Mouse (Mus musculus) hindbrain, embryonic 15.5 days (tissue): ENCODE data around the gene Cd151. TPM values are rescaled to one million over a fixed set of nuclear protein-coding genes. Genes with fewer than 3 reads are reported as not detected.

Experiments
- ATAC-seq: fragments of 200-750 bp; cut with Nextera tagmentation; 2 replicates; pipeline ENCODE4 v1.8.0; 2017; ENCODE audit warnings: low read depth, moderate number of reproducible peaks, moderate TSS enrichment; ENCODE audit not compliant: low FRiP score
- H3K27ac ChIP-seq: fragments of 300-500 bp; sonication (generic); replicated peaks from 2 replicates; pipeline ENCODE4 v1.5.1; 2015; ENCODE audit warnings: mild to moderate bottlenecking, inconsistent platforms
- H3K27me3 ChIP-seq: fragments of 300-500 bp; sonication (generic); 2 replicates; pipeline ENCODE4 v1.6.1; 2015; ENCODE audit warnings: control low read depth, inconsistent platforms
- H3K36me3 ChIP-seq: fragments of 300-500 bp; sonication (generic); 2 replicates; pipeline ENCODE4 v1.6.1; 2015; ENCODE audit warnings: control low read depth, inconsistent platforms
- H3K4me1 ChIP-seq: fragments of 300-500 bp; sonication (generic); replicated peaks from 2 replicates; pipeline ENCODE4 v1.6.1; 2015; ENCODE audit warnings: control low read depth, inconsistent platforms
- H3K4me2 ChIP-seq: fragments of 300-500 bp; sonication (generic); 2 replicates; pipeline ENCODE4 v1.6.1; 2015; ENCODE audit warnings: moderate library complexity, mild to moderate bottlenecking, inconsistent platforms
- H3K4me3 ChIP-seq: fragments of 300-500 bp; sonication (generic); 2 replicates; pipeline ENCODE4 v1.5.1; 2015; ENCODE audit warnings: mild to moderate bottlenecking, inconsistent platforms
- H3K9ac ChIP-seq: fragments of 300-500 bp; sonication (generic); 2 replicates; pipeline ENCODE4 v1.6.1; 2015; ENCODE audit warnings: inconsistent platforms
- H3K9me3 ChIP-seq: fragments of 300-500 bp; sonication (generic); 2 replicates; pipeline ENCODE4 v1.6.1; 2016; ENCODE audit warnings: control low read depth, inconsistent platforms
- WGBS: fragments of 180-500 bp; shearing (Covaris S2); methylation state at CpG from one replicate; pipeline ENCODE4 v1.1.7; 2015; 5-methylcytosine and 5-hydroxymethylcytosine counted together
- polyA plus RNA-seq: library from polyadenylated mRNA; unstranded; fragments of >200 nt; fragmentation: Nextera tagmentation; extraction: Ambion mirVana; gene quantifications from 2 replicates; pipeline ENCODE4 v1.2.1, GENCODE M21; 2015

Gene Cd151
- polyA plus RNA-seq, 1 experiment from 2014 or later, result 20.7 TPM

GRCm38 (mm10) chr7:141481498-141482401, 14.6 kb downstream of the Cd151 start:
- no peaks in the 10 kb centered on the region for H3K9me3 ChIP-seq
- H3K4me3 ChIP-seq, result peak overlapping the region; percentile 75
- H3K4me2 ChIP-seq, result peak overlapping the region; percentile 93
- H3K4me1 ChIP-seq, result peaks cover 61% of the 10 kb centered on the region
- H3K27ac ChIP-seq, result peak overlapping the region; percentile 82
- peak; percentile 63 for ATAC-seq
- no peaks in the 10 kb centered on the region for H3K27me3 ChIP-seq
- peak overlapping the region; percentile 71 for H3K9ac ChIP-seq
- no peaks in the 10 kb centered on the region for H3K36me3 ChIP-seq
- WGBS, result under 1% methylated on average over 81 of the region's 81 CpGs

- Histone ChIP-seq H3K4me1 (peaks cover 68% of the 10 kb centered on the region), H3K36me3 (no peaks in the 10 kb centered on the region)
Observed at GRCm38 (mm10) chr7:141482531-141483024, 15.4 kb downstream of the Cd151 start.

GRCm38 (mm10) chr7:141483114-141483653, 16.0 kb downstream of the Cd151 start:
- H3K4me2 ChIP-seq, result peak overlapping the region; percentile 93
- H3K9ac ChIP-seq, result no peak overlapping the region
- H3K9me3 ChIP-seq, result no peaks in the 10 kb centered on the region
- no peaks in the 10 kb centered on the region for H3K36me3 ChIP-seq
- H3K4me1 ChIP-seq, result peaks cover 68% of the 10 kb centered on the region
- H3K27me3 ChIP-seq, result no peaks in the 10 kb centered on the region
- H3K4me3 ChIP-seq, result peak overlapping the region; percentile 75
- no peak; the same call in 1 of the 2 replicates for ATAC-seq
- 81% methylated on average over 6 of the region's 6 CpGs for WGBS
- no peak overlapping the region for H3K27ac ChIP-seq

More at GRCm38 (mm10) chr7:141482531-141483024, 15.4 kb downstream of the Cd151 start:
- Histone ChIP-seq H3K27ac (peak overlapping the region; percentile 82), H3K9ac (peak overlapping the region; percentile 71), H3K27me3 (no peaks in the 10 kb centered on the region), H3K4me3 (peak overlapping the region; percentile 75), H3K9me3 (no peaks in the 10 kb centered on the region), H3K4me2 (peak overlapping the region; percentile 93)
- WGBS, result 4% methylated on average over 11 of the region's 11 CpGs
- peak; percentile 20; the same call in 1 of the 2 replicates for ATAC-seq

GRCm38 (mm10) chr7:141484186-141485120, 17.3 kb downstream of the Cd151 start:
- H3K4me3 ChIP-seq, result no peak overlapping the region
- H3K9me3 ChIP-seq, result no peaks in the 10 kb centered on the region
- H3K27ac ChIP-seq, result no peak overlapping the region
- no peak overlapping the region for H3K9ac ChIP-seq
- WGBS, result 63% methylated on average over 5 of the region's 5 CpGs
- no peaks in the 10 kb centered on the region for H3K36me3 ChIP-seq
- H3K27me3 ChIP-seq, result no peaks in the 10 kb centered on the region
- peak overlapping the region; percentile 93 for H3K4me2 ChIP-seq
- no peak for ATAC-seq
- peaks cover 68% of the 10 kb centered on the region for H3K4me1 ChIP-seq

GRCm38 (mm10) chr7:141485186-141485585, 18.0 kb downstream of the Cd151 start:
- WGBS, result 82% methylated on average over 2 of the region's 2 CpGs
- H3K4me2 ChIP-seq, result no peak overlapping the region
- H3K9me3 ChIP-seq, result no peaks in the 10 kb centered on the region
- H3K4me3 ChIP-seq, result no peak overlapping the region
- no peak overlapping the region for H3K27ac ChIP-seq
- H3K27me3 ChIP-seq, result no peaks in the 10 kb centered on the region
- H3K4me1 ChIP-seq, result peaks cover 68% of the 10 kb centered on the region
- no peak overlapping the region for H3K9ac ChIP-seq
- ATAC-seq, result no peak
- no peaks in the 10 kb centered on the region for H3K36me3 ChIP-seq

- no peaks in the 10 kb centered on the region for H3K36me3 ChIP-seq
Observed at GRCm38 (mm10) chr7:141485606-141486005, 18.4 kb downstream of the Cd151 start.

GRCm38 (mm10) chr7:141486239-141486638, 19.0 kb downstream of the Cd151 start:
- H3K4me1 ChIP-seq, result peaks cover 59% of the 10 kb centered on the region
- ATAC-seq, result no peak
- H3K27me3 ChIP-seq, result no peaks in the 10 kb centered on the region
- H3K4me2 ChIP-seq, result no peak overlapping the region
- H3K9ac ChIP-seq, result no peak overlapping the region
- H3K4me3 ChIP-seq, result no peak overlapping the region
- H3K27ac ChIP-seq, result no peak overlapping the region
- 78% methylated on average over 1 of the region's 1 CpGs for WGBS
- no peaks in the 10 kb centered on the region for H3K9me3 ChIP-seq
- no peaks in the 10 kb centered on the region for H3K36me3 ChIP-seq

More at GRCm38 (mm10) chr7:141485606-141486005, 18.4 kb downstream of the Cd151 start:
- ATAC-seq, result no peak
- Histone ChIP-seq H3K27me3 (no peaks in the 10 kb centered on the region), H3K4me3 (no peak overlapping the region), H3K9ac (no peak overlapping the region), H3K4me1 (peaks cover 65% of the 10 kb centered on the region), H3K4me2 (no peak overlapping the region), H3K9me3 (no peaks in the 10 kb centered on the region), H3K27ac (no peak overlapping the region)
- 83% methylated on average over 2 of the region's 2 CpGs for WGBS

- H3K9me3 ChIP-seq, result no peaks in the 10 kb centered on the region
- no peaks in the 10 kb centered on the region for H3K36me3 ChIP-seq
- ATAC-seq, result no peak
- H3K4me3 ChIP-seq, result no peak overlapping the region
- no peaks in the 10 kb centered on the region for H3K27me3 ChIP-seq
- no peak overlapping the region for H3K27ac ChIP-seq
- H3K4me1 ChIP-seq, result peaks cover 50% of the 10 kb centered on the region
- no peak overlapping the region; the same call in 1 of the 2 replicates for H3K9ac ChIP-seq
- no peak overlapping the region for H3K4me2 ChIP-seq
- WGBS, result 65% methylated on average over 7 of the region's 7 CpGs
Observed at GRCm38 (mm10) chr7:141487141-141487540, 19.9 kb downstream of the Cd151 start.

GRCm38 (mm10) chr7:141491151-141491550, 24.0 kb downstream of the Cd151 start:
- H3K36me3 ChIP-seq, result peaks cover 6% of the 10 kb centered on the region; the same call in 1 of the 2 replicates
- no peaks in the 10 kb centered on the region for H3K27me3 ChIP-seq
- H3K9me3 ChIP-seq, result no peaks in the 10 kb centered on the region
- no peak overlapping the region for H3K4me3 ChIP-seq
- H3K27ac ChIP-seq, result no peak overlapping the region
- no peak for ATAC-seq
- 93% methylated on average over 2 of the region's 2 CpGs for WGBS
- no peak overlapping the region for H3K9ac ChIP-seq
- peaks cover 12% of the 10 kb centered on the region for H3K4me1 ChIP-seq
- H3K4me2 ChIP-seq, result no peak overlapping the region

GRCm38 (mm10) chr7:141492738-141493137, 25.5 kb downstream of the Cd151 start:
- Histone ChIP-seq H3K27me3 (no peaks in the 10 kb centered on the region), H3K4me3 (no peak overlapping the region), H3K4me2 (no peak overlapping the region), H3K4me1 (no peaks in the 10 kb centered on the region; the same call in 1 of the 2 replicates), H3K36me3 (peaks cover 6% of the 10 kb centered on the region; the same call in 1 of the 2 replicates), H3K9me3 (no peaks in the 10 kb centered on the region), H3K9ac (no peak overlapping the region), H3K27ac (no peak overlapping the region)
- ATAC-seq, result no peak
- WGBS, result 93% methylated on average over 5 of the region's 5 CpGs

GRCm38 (mm10) chr7:141493729-141494128, 26.5 kb downstream of the Cd151 start:
- peaks cover 9% of the 10 kb centered on the region; the same call in 1 of the 2 replicates for H3K36me3 ChIP-seq
- no peak overlapping the region for H3K27ac ChIP-seq
- H3K9ac ChIP-seq, result no peak overlapping the region
- H3K27me3 ChIP-seq, result no peaks in the 10 kb centered on the region
- H3K4me3 ChIP-seq, result no peak overlapping the region
- no peak for ATAC-seq
- H3K4me2 ChIP-seq, result no peak overlapping the region
- 92% methylated on average over 1 of the region's 1 CpGs for WGBS
- H3K9me3 ChIP-seq, result no peaks in the 10 kb centered on the region
- no peaks in the 10 kb centered on the region for H3K4me1 ChIP-seq
